Mouse (Mus musculus): ENCODE data around the gene Dusp8.

Dusp8 gene

GRCm38 (mm10) chr7:142084820-142085219, 10.8 kb downstream of the Dusp8 start:
- DNase-seq = peak; percentile 99

- DNase-seq = peak in 1 of 2 experiments; percentile 62
These were observed 11.2 kb downstream of the Dusp8 start for GRCm38 (mm10) chr7:142084395-142084794.

- peak in 1 of 2 experiments; percentile 55 for DNase-seq
These were observed 11.9 kb downstream of the Dusp8 start for GRCm38 (mm10) chr7:142083588-142084317.

GRCm38 (mm10) chr7:142082607-142083006, 13.0 kb downstream of the Dusp8 start:
- no peak for DNase-seq

GRCm38 (mm10) chr7:142082179-142082578, 13.5 kb downstream of the Dusp8 start:
- peak in 1 of 2 experiments; percentile 20 for DNase-seq

- peak in 1 of 2 experiments; percentile 57 for DNase-seq
These were observed 13.9 kb downstream of the Dusp8 start for GRCm38 (mm10) chr7:142081736-142082135.

- peak in 1 of 2 experiments; percentile 29 for DNase-seq
These were observed 14.8 kb downstream of the Dusp8 start for GRCm38 (mm10) chr7:142080876-142081275.

GRCm38 (mm10) chr7:142079365-142079764, 16.3 kb downstream of the Dusp8 start:
- peak in 1 of 2 experiments; percentile 34 for DNase-seq

- DNase-seq = no peak
These were observed 18.5 kb downstream of the Dusp8 start for GRCm38 (mm10) chr7:142077138-142077537.

GRCm38 (mm10) chr7:142074146-142074886, 21.3 kb downstream of the Dusp8 start:
- no peak for DNase-seq

- DNase-seq = no peak
These were observed 23.9 kb downstream of the Dusp8 start for GRCm38 (mm10) chr7:142071717-142072116.

- no peak for DNase-seq
These were observed 24.4 kb downstream of the Dusp8 start for GRCm38 (mm10) chr7:142071212-142071578.

- DNase-seq = peak; percentile 94
These were observed 25.0 kb downstream of the Dusp8 start for GRCm38 (mm10) chr7:142070458-142071211.

- DNase-seq = no peak
These were observed 27.2 kb downstream of the Dusp8 start for GRCm38 (mm10) chr7:142068429-142068828.

- DNase-seq = peak; percentile 94 to 95
These were observed 34.6 kb downstream of the Dusp8 start, which contains the start of gene Mob2 for GRCm38 (mm10) chr7:142060931-142061565. Gene Mob2, minus strand, starts transcription at chr7:142061065.

- peak in 1 of 2 experiments; percentile 13 for DNase-seq
These were observed 35.3 kb downstream of the Dusp8 start for GRCm38 (mm10) chr7:142060185-142060930.

GRCm38 (mm10) chr7:142059024-142059423, 36.6 kb downstream of the Dusp8 start:
- DNase-seq = no peak

GRCm38 (mm10) chr7:142057121-142057520, 38.5 kb downstream of the Dusp8 start:
- no peak for DNase-seq

GRCm38 (mm10) chr7:142056601-142057061, 39.0 kb downstream of the Dusp8 start:
- DNase-seq = no peak

GRCm38 (mm10) chr7:142055431-142055830, 40.2 kb downstream of the Dusp8 start:
- peak in 1 of 2 experiments; percentile 28 for DNase-seq

GRCm38 (mm10) chr7:142050536-142050935, 45.1 kb downstream of the Dusp8 start:
- no peak for DNase-seq

GRCm38 (mm10) chr7:142045932-142046331, 49.7 kb downstream of the Dusp8 start:
- DNase-seq = no peak

Data from cerebellum, postnatal 10 days (tissue).